Mouse (Mus musculus): ENCODE results near the gene Pdzk1ip1. TPM values are rescaled to one million over a fixed set of nuclear protein-coding genes. Genes with fewer than 3 reads are reported as not detected.
A peak's percentile ranks its signal among the peaks of the same experiment; 100 is the strongest.

The Pdzk1ip1 gene
- 1.7 and 4.2 TPM in 2 replicates for polyA plus RNA-seq (2015; fragmentation: Nextera tagmentation; extraction: Ambion mirVana)

GRCm38 (mm10) chr4:115088611-115089338, at the start of gene Pdzk1ip1:
TSS of gene Pdzk1ip1 (plus strand) at chr4:115088708.
- Histone ChIP-seq H3K4me3 (ENCODE audit: low read length) (peak within 1 kb of the TSS; percentile 28), H3K27ac (ENCODE audit: low read length) (no peak within 1 kb of the TSS), H3K4me1 (ENCODE audit: control insufficient read depth, insufficient read depth, low read length) (no peaks in the 10 kb centered on the region), H3K4me2 (ENCODE audit: low read depth, low read length) (peak within 1 kb of the TSS; percentile 49), H3K9ac (ENCODE audit: low read length) (no peak within 1 kb of the TSS), H3K27me3 (ENCODE audit: control insufficient read depth, insufficient read depth, low read length) (peaks cover 13% of the 10 kb centered on the region; the same call in 1 of the 2 replicates), H3K9me3 (replicated peaks; ENCODE audit: control insufficient read depth, low read length) (no peaks in the 10 kb centered on the region), H3K36me3 (ENCODE audit: control insufficient read depth, insufficient read depth) (no peaks in the 10 kb centered on the region)
- WGBS, result 16% methylated on average over 11 of the region's 11 CpGs
- ATAC-seq (replicated peaks; ENCODE audit: extremely low read depth, insufficient read depth, low FRiP score), result no peak

- H3K36me3 ChIP-seq (ENCODE audit: control insufficient read depth, insufficient read depth), result peaks cover 19% of the 10 kb centered on the region
- H3K27ac ChIP-seq (ENCODE audit: low read length), result no peak overlapping the region
- H3K4me3 ChIP-seq (ENCODE audit: low read length), result no peak overlapping the region
- H3K4me1 ChIP-seq (ENCODE audit: control insufficient read depth, insufficient read depth, low read length), result no peaks in the 10 kb centered on the region
- peaks cover 18% of the 10 kb centered on the region for H3K27me3 ChIP-seq (ENCODE audit: control insufficient read depth, insufficient read depth, low read length)
- no peak overlapping the region for H3K4me2 ChIP-seq (ENCODE audit: low read depth, low read length)
- no peak for ATAC-seq (replicated peaks; ENCODE audit: extremely low read depth, insufficient read depth, low FRiP score)
- H3K9ac ChIP-seq (ENCODE audit: low read length), result no peak overlapping the region
- 73% methylated on average over 3 of the region's 3 CpGs for WGBS
- H3K9me3 ChIP-seq (replicated peaks; ENCODE audit: control insufficient read depth, low read length), result no peaks in the 10 kb centered on the region
Observed at GRCm38 (mm10) chr4:115045621-115046020, 42.9 kb upstream of the Pdzk1ip1 start.

DNA sequence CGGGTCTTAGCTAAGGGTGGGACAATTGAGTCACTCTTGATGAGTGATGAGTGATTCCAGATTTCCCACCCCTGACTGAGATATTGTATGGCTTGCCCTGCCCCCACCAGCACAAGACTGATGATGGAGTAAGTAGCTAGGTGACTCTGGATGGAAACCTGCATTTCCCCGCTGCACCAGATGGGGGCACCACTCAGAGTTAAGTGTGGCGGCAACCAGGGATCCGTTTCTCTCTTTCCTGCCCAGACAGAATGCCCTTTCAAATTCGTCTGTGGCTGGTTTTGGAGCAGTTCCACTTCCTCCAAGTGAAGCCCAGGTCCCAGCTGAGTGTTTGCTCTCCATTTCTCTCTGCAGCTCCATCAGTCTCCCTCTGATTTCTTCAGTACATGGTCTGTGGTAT, 40.8 kb upstream of the Pdzk1ip1 start:
- ATAC-seq (replicated peaks; ENCODE audit: extremely low read depth, insufficient read depth, low FRiP score), result no peak; the same call in 1 of the 2 replicates
- Histone ChIP-seq H3K4me3 (ENCODE audit: low read length) (no peak overlapping the region), H3K9ac (ENCODE audit: low read length) (no peak overlapping the region), H3K27ac (ENCODE audit: low read length) (no peak overlapping the region), H3K27me3 (ENCODE audit: control insufficient read depth, insufficient read depth, low read length) (peaks cover 32% of the 10 kb centered on the region), H3K9me3 (replicated peaks; ENCODE audit: control insufficient read depth, low read length) (no peaks in the 10 kb centered on the region), H3K4me2 (ENCODE audit: low read depth, low read length) (no peak overlapping the region), H3K4me1 (ENCODE audit: control insufficient read depth, insufficient read depth, low read length) (peaks cover 6% of the 10 kb centered on the region), H3K36me3 (ENCODE audit: control insufficient read depth, insufficient read depth) (no peaks in the 10 kb centered on the region)
- WGBS, result 4% methylated on average over 5 of the region's 5 CpGs

DNA sequence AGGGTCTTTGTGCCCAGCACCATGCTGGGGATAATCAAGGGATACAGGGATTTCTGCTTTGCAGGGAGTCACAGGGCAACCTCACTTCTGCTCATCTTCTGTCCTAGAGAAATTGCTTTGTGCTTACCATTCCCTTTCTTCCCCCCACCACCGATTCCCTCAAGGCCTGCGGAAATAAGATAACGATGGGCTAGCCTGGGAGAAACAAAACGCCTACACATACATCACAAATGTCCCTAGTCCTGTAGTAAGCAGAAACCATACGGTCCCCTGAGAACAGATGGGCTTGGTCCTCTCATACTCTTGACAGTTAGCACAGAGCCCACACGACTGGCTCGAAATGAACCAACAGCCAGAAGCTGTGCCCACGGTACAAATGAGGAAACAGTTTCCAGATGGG, 40.3 kb upstream of the Pdzk1ip1 start:
- Histone ChIP-seq H3K27ac (ENCODE audit: low read length) (no peak overlapping the region), H3K4me2 (ENCODE audit: low read depth, low read length) (no peak overlapping the region), H3K36me3 (ENCODE audit: control insufficient read depth, insufficient read depth) (no peaks in the 10 kb centered on the region), H3K4me1 (ENCODE audit: control insufficient read depth, insufficient read depth, low read length) (peaks cover 10% of the 10 kb centered on the region), H3K27me3 (ENCODE audit: control insufficient read depth, insufficient read depth, low read length) (peaks cover 37% of the 10 kb centered on the region), H3K4me3 (ENCODE audit: low read length) (no peak overlapping the region), H3K9ac (ENCODE audit: low read length) (no peak overlapping the region), H3K9me3 (replicated peaks; ENCODE audit: control insufficient read depth, low read length) (no peaks in the 10 kb centered on the region)
- no peak for ATAC-seq (replicated peaks; ENCODE audit: extremely low read depth, insufficient read depth, low FRiP score)
- 57% methylated on average over 8 of the region's 8 CpGs for WGBS

DNA sequence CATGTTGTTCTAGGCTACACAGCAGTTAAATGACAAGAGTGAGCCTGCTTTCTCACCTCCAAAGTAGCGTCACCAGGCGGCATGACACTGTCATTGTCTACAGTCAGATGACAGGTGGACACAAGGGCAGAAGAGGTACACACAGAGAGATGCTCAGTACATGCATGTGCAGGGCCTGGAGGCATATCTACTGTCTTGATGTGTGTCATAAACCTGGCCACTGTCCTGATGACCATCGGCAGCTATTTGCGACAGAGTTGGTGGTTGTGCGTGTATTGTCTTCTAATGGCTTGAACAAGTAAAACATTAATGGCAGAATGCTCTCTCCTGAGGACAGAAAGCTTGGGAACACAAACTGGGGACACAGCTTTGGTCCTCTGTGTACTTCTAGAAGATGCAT, 37.3 kb upstream of the Pdzk1ip1 start:
- no peaks in the 10 kb centered on the region for H3K36me3 ChIP-seq (ENCODE audit: control insufficient read depth, insufficient read depth)
- H3K4me1 ChIP-seq (ENCODE audit: control insufficient read depth, insufficient read depth, low read length), result peaks cover 10% of the 10 kb centered on the region
- H3K27ac ChIP-seq (ENCODE audit: low read length), result no peak overlapping the region
- no peak overlapping the region for H3K9ac ChIP-seq (ENCODE audit: low read length)
- no peaks in the 10 kb centered on the region for H3K9me3 ChIP-seq (replicated peaks; ENCODE audit: control insufficient read depth, low read length)
- WGBS, result 81% methylated on average over 5 of the region's 5 CpGs
- H3K27me3 ChIP-seq (ENCODE audit: control insufficient read depth, insufficient read depth, low read length), result peaks cover 59% of the 10 kb centered on the region
- no peak for ATAC-seq (replicated peaks; ENCODE audit: extremely low read depth, insufficient read depth, low FRiP score)
- H3K4me2 ChIP-seq (ENCODE audit: low read depth, low read length), result no peak overlapping the region
- no peak overlapping the region for H3K4me3 ChIP-seq (ENCODE audit: low read length)

GRCm38 (mm10) chr4:115052343-115053005, 36.0 kb upstream of the Pdzk1ip1 start:
- WGBS, result under 1% methylated on average over 36 of the region's 36 CpGs
- peak overlapping the region; percentile 50 for H3K4me3 ChIP-seq (ENCODE audit: low read length)
- peak overlapping the region; percentile 79 for H3K27ac ChIP-seq (ENCODE audit: low read length)
- peaks cover 62% of the 10 kb centered on the region for H3K27me3 ChIP-seq (ENCODE audit: control insufficient read depth, insufficient read depth, low read length)
- H3K9ac ChIP-seq (ENCODE audit: low read length), result peak overlapping the region; percentile 69
- H3K9me3 ChIP-seq (replicated peaks; ENCODE audit: control insufficient read depth, low read length), result no peaks in the 10 kb centered on the region
- peaks cover 12% of the 10 kb centered on the region for H3K4me1 ChIP-seq (ENCODE audit: control insufficient read depth, insufficient read depth, low read length)
- H3K4me2 ChIP-seq (ENCODE audit: low read depth, low read length), result peak overlapping the region; percentile 81
- ATAC-seq (replicated peaks; ENCODE audit: extremely low read depth, insufficient read depth, low FRiP score), result peak; percentile 80
- no peaks in the 10 kb centered on the region for H3K36me3 ChIP-seq (ENCODE audit: control insufficient read depth, insufficient read depth)

DNA sequence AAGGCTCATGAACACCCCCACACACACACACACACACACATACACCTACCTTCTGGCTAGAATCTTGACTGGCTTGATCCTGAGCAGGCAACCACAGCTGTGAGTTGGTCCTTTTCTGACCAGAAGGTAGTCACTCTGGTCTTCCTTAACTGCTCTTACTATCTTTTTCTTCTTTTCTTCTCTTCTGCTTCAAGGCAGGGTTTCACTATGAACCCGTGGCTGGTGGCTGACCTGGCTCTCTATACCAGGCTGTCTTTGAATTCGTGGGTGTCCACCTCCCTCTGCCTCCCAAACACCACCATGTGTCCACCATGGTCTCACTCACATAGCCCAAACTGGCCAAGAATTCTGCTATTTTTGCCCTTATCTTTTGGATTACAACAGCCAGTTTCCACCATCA, 33.5 kb upstream of the Pdzk1ip1 start:
- Histone ChIP-seq H3K27ac (ENCODE audit: low read length) (no peak overlapping the region), H3K4me2 (ENCODE audit: low read depth, low read length) (no peak overlapping the region)
- ATAC-seq (replicated peaks; ENCODE audit: extremely low read depth, insufficient read depth, low FRiP score), result no peak

DNA sequence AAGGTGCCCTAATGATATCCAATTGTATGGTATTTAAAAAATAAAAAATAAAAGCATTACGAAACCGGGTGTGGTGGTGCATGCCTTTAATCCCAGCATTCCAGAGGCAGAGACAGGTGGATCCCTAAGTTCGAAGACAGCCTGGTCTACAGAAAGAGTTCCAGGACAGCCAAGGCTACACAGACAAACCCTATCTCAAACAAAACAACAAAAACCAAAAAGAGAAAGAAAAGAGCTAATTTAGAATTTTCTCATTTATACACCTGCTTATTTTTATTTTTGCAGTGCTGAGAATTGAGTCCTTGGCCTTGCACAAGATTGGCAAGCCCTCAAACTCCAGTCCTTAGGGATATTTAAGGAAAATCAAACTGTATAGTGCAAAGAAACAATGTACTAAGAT, 32.8 kb upstream of the Pdzk1ip1 start:
- H3K4me1 ChIP-seq (ENCODE audit: control insufficient read depth, insufficient read depth, low read length), result peaks cover 12% of the 10 kb centered on the region
- H3K9ac ChIP-seq (ENCODE audit: low read length), result no peak overlapping the region
- H3K9me3 ChIP-seq (replicated peaks; ENCODE audit: control insufficient read depth, low read length), result no peaks in the 10 kb centered on the region
- no peak overlapping the region; the same call in 1 of the 2 replicates for H3K4me3 ChIP-seq (ENCODE audit: low read length)
- H3K36me3 ChIP-seq (ENCODE audit: control insufficient read depth, insufficient read depth), result no peaks in the 10 kb centered on the region
- ATAC-seq (replicated peaks; ENCODE audit: extremely low read depth, insufficient read depth, low FRiP score), result no peak
- H3K4me2 ChIP-seq (ENCODE audit: low read depth, low read length), result peak overlapping the region; percentile 71; the same call in 1 of the 2 replicates
- H3K27me3 ChIP-seq (ENCODE audit: control insufficient read depth, insufficient read depth, low read length), result peaks cover 65% of the 10 kb centered on the region
- no peak overlapping the region; the same call in 1 of the 2 replicates for H3K27ac ChIP-seq (ENCODE audit: low read length)
- WGBS, result 32% methylated on average over 3 of the region's 3 CpGs

More for the DNA sequence above, 33.5 kb upstream of the Pdzk1ip1 start:
- Histone ChIP-seq H3K9ac (ENCODE audit: low read length) (no peak overlapping the region), H3K27me3 (ENCODE audit: control insufficient read depth, insufficient read depth, low read length) (peaks cover 59% of the 10 kb centered on the region), H3K4me1 (ENCODE audit: control insufficient read depth, insufficient read depth, low read length) (peaks cover 12% of the 10 kb centered on the region), H3K4me3 (ENCODE audit: low read length) (no peak overlapping the region), H3K36me3 (ENCODE audit: control insufficient read depth, insufficient read depth) (no peaks in the 10 kb centered on the region), H3K9me3 (replicated peaks; ENCODE audit: control insufficient read depth, low read length) (no peaks in the 10 kb centered on the region)
- WGBS, result 30% methylated on average over 2 of the region's 2 CpGs

DNA sequence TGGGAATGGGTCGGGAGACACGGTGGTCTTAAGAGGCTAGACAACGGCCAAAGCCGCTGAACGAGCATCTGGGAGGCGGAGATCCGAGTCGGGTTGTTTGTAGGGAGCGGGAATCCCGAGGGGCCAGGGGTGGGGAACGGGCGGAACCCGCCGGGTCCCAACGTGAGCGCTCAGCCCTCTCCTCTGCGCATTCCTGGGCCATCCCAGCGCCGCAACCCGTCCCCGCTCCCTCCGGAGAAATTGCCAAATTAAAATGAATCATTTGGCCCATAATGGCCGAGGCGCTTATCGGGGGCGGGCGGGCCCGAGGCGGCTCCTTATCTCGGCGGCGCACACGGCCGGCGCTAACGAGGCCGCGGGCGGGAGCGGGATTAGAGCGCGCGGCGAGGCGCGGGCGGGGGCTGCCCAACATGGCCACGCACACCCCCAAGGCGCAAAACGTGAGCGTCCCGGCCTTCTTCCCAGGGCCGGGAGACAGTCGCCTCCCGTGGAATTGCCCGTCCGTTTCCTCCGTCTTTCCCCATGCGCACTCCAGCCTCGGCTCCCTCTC, 32.1 kb upstream of the Pdzk1ip1 start, which contains the start of gene Tal1:
Tal1 (plus strand) TSS at position 56 of the 550 bp plus-strand sequence.
- peak within 1 kb of the TSS; percentile 56 for H3K4me3 ChIP-seq (ENCODE audit: low read length)
- peak within 1 kb of the TSS; percentile 80 for H3K27ac ChIP-seq (ENCODE audit: low read length)
- peaks cover 12% of the 10 kb centered on the region for H3K4me1 ChIP-seq (ENCODE audit: control insufficient read depth, insufficient read depth, low read length)
- ATAC-seq (replicated peaks; ENCODE audit: extremely low read depth, insufficient read depth, low FRiP score), result peak; percentile 21
- H3K9ac ChIP-seq (ENCODE audit: low read length), result peak within 1 kb of the TSS; percentile 65
- peak within 1 kb of the TSS; percentile 71 for H3K4me2 ChIP-seq (ENCODE audit: low read depth, low read length)
- WGBS, result 1% methylated on average over 60 of the region's 60 CpGs
- H3K27me3 ChIP-seq (ENCODE audit: control insufficient read depth, insufficient read depth, low read length), result peaks cover 66% of the 10 kb centered on the region
- no peaks in the 10 kb centered on the region for H3K36me3 ChIP-seq (ENCODE audit: control insufficient read depth, insufficient read depth)
- H3K9me3 ChIP-seq (replicated peaks; ENCODE audit: control insufficient read depth, low read length), result no peaks in the 10 kb centered on the region

Measured in heart, embryonic 16.5 days (tissue).